Mouse (Mus musculus) liver, embryonic 16.5 days (tissue): Measurements from ENCODE around the gene Lactbl1. TPM values are rescaled to one million over a fixed set of nuclear protein-coding genes. Genes with fewer than 3 reads are reported as not detected.

Experiments used
- ATAC-seq: fragments of 200-750 bp; cut with Nextera tagmentation; 2 replicates; pipeline ENCODE4 v1.8.0; 2017; ENCODE audit warnings: low read depth, mild to moderate bottlenecking, moderate number of reproducible peaks, moderate library complexity
- H3K27ac ChIP-seq: fragments of 300-500 bp; sonication (generic); 2 replicates; pipeline ENCODE4 v1.5.1; 2014; ENCODE audit warnings: mild to moderate bottlenecking, low read length
- H3K27me3 ChIP-seq: fragments of 300-500 bp; sonication (generic); 2 replicates; pipeline ENCODE4 v1.6.1; 2014; ENCODE audit warnings: low read depth, low read length, mixed read lengths; ENCODE audit not compliant: control insufficient read depth, insufficient read depth
- H3K36me3 ChIP-seq: fragments of 300-500 bp; sonication (generic); 2 replicates; pipeline ENCODE4 v1.6.1; 2014; ENCODE audit warnings: mild to moderate bottlenecking; ENCODE audit not compliant: control insufficient read depth, insufficient read depth
- H3K4me1 ChIP-seq: fragments of 300-500 bp; sonication (generic); 2 replicates; pipeline ENCODE4 v1.6.1; 2014; ENCODE audit warnings: low read depth, low read length, mixed read lengths; ENCODE audit not compliant: control insufficient read depth
- H3K4me2 ChIP-seq: fragments of 300-500 bp; sonication (generic); 2 replicates; pipeline ENCODE4 v1.6.1; 2014; ENCODE audit warnings: low read depth, low read length, mixed read lengths
- H3K4me3 ChIP-seq: fragments of 300-500 bp; sonication (generic); 2 replicates; pipeline ENCODE4 v1.5.1; 2014; ENCODE audit warnings: low read depth, mild to moderate bottlenecking, low read length
- H3K9ac ChIP-seq: fragments of 300-500 bp; sonication (generic); 2 replicates; pipeline ENCODE4 v1.6.1; 2014; ENCODE audit warnings: low read depth, low read length
- H3K9me3 ChIP-seq: fragments of 300-500 bp; sonication (generic); replicated peaks from 2 replicates; pipeline ENCODE4 v1.6.1; 2016; ENCODE audit warnings: low read length; ENCODE audit not compliant: control insufficient read depth
- WGBS: fragments of 180-500 bp; shearing (Covaris S2); extraction: QIAGEN DNeasy Blood & Tissue Kit; methylation state at CpG from one replicate; pipeline ENCODE4 v1.1.7; 2014; ENCODE audit not compliant: insufficient replicate concordance; 5-methylcytosine and 5-hydroxymethylcytosine counted together
- polyA plus RNA-seq: library from polyadenylated mRNA; unstranded; fragments of >200 nt; fragmentation: Nextera tagmentation; extraction: Ambion mirVana; gene quantifications from 2 replicates; pipeline ENCODE4 v1.2.1, GENCODE M21; 2015

Gene Lactbl1
- polyA plus RNA-seq, 1 experiment from 2014 or later = not detected

DNA sequence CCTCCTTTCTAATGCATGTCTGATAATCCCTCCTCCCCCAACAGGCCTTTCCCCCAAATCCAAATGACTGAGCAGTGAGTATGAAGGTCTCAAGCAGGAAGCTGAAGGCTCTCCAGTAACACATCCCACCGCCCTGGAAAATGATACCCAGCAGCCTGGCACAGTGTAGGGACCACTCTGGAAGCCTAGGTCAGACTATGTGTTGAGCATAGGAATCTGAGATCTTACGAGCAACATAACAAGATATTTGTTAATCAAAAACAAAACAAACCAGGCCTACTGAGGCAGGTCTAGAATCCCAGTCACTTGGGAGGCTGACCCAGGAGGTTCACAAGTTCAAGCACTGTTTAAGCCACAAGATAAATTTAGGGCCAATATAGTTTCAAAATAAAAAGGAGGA, 21.9 kb upstream of the Lactbl1 start:
- Histone ChIP-seq H3K4me2 (peak overlapping the region; percentile 79; the same call in 1 of the 2 replicates), H3K9ac (no peak overlapping the region), H3K4me3 (no peak overlapping the region; the same call in 1 of the 2 replicates), H3K27me3 (no peaks in the 10 kb centered on the region), H3K9me3 (no peaks in the 10 kb centered on the region), H3K36me3 (no peaks in the 10 kb centered on the region), H3K27ac (no peak overlapping the region), H3K4me1 (peaks cover 14% of the 10 kb centered on the region)
- WGBS = 82% methylated on average over 2 of the region's 2 CpGs
- no peak for ATAC-seq

DNA sequence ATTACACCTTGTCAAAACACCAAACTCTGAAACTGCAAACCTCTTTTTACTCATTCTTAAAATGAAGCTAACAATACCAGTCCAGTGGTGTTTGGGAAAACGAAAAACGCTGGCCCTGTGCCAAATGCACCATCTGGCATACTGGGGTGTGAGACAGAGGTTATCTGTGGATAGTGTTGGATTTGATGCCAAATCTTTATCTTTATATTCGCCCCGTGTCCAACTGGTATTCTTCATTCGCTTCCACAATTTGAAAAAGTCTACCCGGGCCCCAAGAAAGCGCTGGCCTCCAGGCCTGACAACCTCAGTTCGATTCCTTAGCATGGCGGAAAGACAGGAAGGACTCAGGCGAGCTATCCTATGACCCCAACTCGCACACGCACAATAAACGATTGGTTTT, 20.9 kb upstream of the Lactbl1 start:
- Histone ChIP-seq H3K4me2 (peak overlapping the region; percentile 79), H3K9me3 (no peaks in the 10 kb centered on the region), H3K27ac (peak overlapping the region; percentile 75), H3K4me1 (peaks cover 14% of the 10 kb centered on the region), H3K36me3 (no peaks in the 10 kb centered on the region), H3K9ac (peak overlapping the region; percentile 97), H3K27me3 (no peaks in the 10 kb centered on the region), H3K4me3 (peak overlapping the region; percentile 95)
- 1% methylated on average over 13 of the region's 13 CpGs for WGBS
- no peak for ATAC-seq

DNA sequence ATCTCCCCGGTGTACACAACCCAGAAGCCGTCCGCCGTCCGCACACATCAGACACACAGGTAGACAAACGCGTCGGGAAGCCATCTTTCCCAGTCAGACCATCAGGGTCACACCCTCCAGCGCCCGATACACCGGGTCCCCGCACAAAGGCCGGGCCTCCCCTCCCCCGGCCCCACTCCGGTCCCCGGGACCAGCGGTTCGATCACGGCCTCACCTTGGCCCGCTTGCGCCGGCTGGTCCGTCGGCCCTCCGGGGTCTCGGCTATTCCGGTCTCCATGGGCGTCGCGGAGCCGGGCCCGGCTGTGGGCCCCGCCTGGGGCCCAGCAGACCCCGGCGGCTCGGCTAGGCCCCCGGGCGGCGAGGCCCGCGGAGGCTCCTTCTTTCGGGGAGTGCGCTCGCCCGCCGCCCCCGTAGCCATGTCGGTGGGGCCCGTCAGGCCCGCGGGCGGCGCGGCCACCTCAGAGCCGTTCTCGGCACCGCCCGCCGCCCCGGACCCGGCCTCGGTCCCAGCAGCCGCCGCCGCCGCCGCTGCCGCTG, 20.3 kb upstream of the Lactbl1 start:
- H3K4me3 ChIP-seq = peak overlapping the region; percentile 95
- H3K36me3 ChIP-seq = no peaks in the 10 kb centered on the region
- H3K4me2 ChIP-seq = peak overlapping the region; percentile 79
- ATAC-seq = peak; percentile 60
- peak overlapping the region; percentile 75 for H3K27ac ChIP-seq
- no peaks in the 10 kb centered on the region for H3K9me3 ChIP-seq
- no peaks in the 10 kb centered on the region for H3K27me3 ChIP-seq
- under 1% methylated on average over 54 of the region's 68 CpGs for WGBS
- H3K4me1 ChIP-seq = peaks cover 14% of the 10 kb centered on the region
- peak overlapping the region; percentile 97 for H3K9ac ChIP-seq

DNA sequence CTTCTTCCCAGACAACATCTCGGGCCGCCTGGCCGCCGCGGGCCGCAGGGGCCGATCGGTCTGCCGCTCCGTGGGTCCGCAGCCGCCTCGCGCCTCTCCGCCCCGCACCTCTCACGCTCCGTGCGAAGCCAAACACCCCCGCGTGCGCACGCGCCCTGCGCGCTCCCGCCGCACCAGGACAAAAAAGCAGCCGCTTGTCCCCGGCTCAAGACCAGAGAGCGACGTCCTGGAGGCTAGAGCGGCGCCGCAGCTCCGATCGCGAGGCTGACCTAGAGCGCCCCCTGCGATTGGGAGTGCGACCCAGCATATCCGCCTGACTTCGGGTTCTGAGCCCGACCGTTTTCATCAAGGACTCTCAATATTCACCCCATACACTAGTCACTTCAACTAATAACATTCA, 19.9 kb upstream of the Lactbl1 start, which contains the start of gene Kdm1a:
Kdm1a (minus strand) TSS at position 156 of the 400 bp plus-strand sequence.
- H3K9ac ChIP-seq = peak within 1 kb of the TSS; percentile 97
- peaks cover 14% of the 10 kb centered on the region for H3K4me1 ChIP-seq
- under 1% methylated on average over 34 of the region's 45 CpGs for WGBS
- H3K27me3 ChIP-seq = no peaks in the 10 kb centered on the region
- ATAC-seq = peak; percentile 88
- H3K27ac ChIP-seq = peak within 1 kb of the TSS; percentile 75
- no peaks in the 10 kb centered on the region for H3K36me3 ChIP-seq
- peak within 1 kb of the TSS; percentile 79 for H3K4me2 ChIP-seq
- H3K4me3 ChIP-seq = peak within 1 kb of the TSS; percentile 95
- H3K9me3 ChIP-seq = no peaks in the 10 kb centered on the region

DNA sequence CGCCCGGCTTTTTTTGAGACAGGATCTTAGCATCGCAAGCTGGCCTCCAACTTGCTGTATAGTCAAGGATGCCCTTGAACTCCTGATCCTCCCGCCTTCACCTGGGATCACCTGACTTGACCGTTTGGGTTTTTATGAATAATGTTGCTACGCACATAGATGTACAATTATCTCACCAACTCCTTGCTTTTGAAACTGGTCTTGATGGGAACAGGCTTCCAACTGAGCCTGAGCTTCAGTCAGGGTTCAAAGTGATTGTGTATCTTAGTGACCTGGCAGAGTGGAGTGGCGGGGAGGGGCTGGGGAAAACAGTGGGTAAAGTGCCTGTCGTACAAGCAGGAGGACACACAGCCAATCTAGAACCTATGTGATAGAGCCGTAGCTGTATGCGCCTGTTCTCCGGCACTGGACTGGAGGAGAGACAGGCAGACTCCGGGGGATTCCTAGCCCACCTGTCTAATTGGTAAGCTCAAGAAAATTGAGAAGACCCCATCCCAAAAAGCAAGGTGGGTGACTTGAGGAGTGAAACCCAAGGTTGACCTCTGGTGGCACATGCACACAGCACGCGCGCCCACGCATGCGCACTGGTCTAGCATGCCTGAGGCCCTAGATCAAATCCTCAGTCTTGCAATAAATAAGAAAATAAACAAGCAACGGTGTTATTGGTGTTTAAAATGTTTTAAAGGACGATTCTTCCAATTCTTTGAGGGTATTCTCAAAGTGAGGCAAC, 16.5 kb upstream of the Lactbl1 start:
- H3K27ac ChIP-seq = no peak overlapping the region
- peaks cover 9% of the 10 kb centered on the region for H3K4me1 ChIP-seq
- WGBS = 79% methylated on average over 19 of the region's 19 CpGs
- H3K4me2 ChIP-seq = no peak overlapping the region
- H3K27me3 ChIP-seq = no peaks in the 10 kb centered on the region
- H3K36me3 ChIP-seq = no peaks in the 10 kb centered on the region
- H3K9ac ChIP-seq = no peak overlapping the region
- H3K4me3 ChIP-seq = no peak overlapping the region
- ATAC-seq = no peak
- no peaks in the 10 kb centered on the region for H3K9me3 ChIP-seq

DNA sequence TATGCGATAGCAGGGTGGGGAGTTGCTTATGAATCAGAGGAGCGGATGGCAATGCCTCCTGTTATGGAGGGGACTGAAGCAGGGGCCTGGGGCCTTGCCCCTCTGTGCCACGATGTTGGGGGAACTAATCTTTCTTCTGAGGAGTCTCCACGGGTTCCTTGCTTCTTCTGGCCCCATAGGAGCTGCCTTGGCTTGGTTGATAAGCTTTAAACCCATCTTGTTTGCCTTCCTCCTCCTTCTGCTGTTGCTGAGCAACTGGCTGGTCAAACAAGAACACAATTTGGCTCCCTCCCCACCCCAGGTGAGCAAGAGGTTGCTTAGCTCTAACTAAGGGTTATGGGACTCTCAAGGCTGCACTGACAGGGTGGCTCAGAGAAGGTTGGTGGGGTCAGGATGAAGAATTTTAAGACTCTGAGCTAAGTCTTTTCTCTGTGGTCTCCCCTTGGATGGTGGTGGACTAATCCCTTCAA, 12.0 kb upstream of the Lactbl1 start, which contains the start of gene Tex46:
Tex46 (plus strand) TSS at position 51 of the 470 bp plus-strand sequence.
- Histone ChIP-seq H3K4me1 (no peaks in the 10 kb centered on the region), H3K4me3 (no peak within 1 kb of the TSS), H3K9me3 (no peaks in the 10 kb centered on the region), H3K27me3 (no peaks in the 10 kb centered on the region), H3K4me2 (no peak within 1 kb of the TSS), H3K27ac (no peak within 1 kb of the TSS), H3K36me3 (no peaks in the 10 kb centered on the region), H3K9ac (no peak within 1 kb of the TSS)
- ATAC-seq = no peak
- WGBS = 51% methylated on average over 4 of the region's 4 CpGs

DNA sequence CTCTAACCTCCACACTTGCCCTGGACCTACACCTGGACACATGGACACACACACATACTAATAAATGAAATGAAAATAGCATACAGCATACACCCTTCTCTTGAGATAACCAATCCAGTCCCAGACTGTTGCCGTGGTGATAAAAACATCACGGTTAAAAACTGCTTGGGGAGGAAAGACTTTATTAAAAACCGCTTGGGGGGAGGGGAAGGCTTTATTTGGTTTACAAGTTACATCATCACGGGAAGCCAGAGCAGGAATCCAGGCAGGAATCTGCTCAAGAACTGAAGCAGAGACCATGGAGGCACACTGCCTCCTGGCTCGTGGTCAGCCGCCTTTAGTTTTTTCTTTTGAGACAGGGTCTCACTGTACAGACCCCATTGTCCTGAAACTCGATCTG, 8.8 kb upstream of the Lactbl1 start:
- H3K27me3 ChIP-seq = no peaks in the 10 kb centered on the region
- no peaks in the 10 kb centered on the region for H3K4me1 ChIP-seq
- no peak overlapping the region for H3K4me2 ChIP-seq
- H3K27ac ChIP-seq = no peak overlapping the region
- ATAC-seq = no peak
- H3K9ac ChIP-seq = no peak overlapping the region
- 47% methylated on average over 7 of the region's 7 CpGs for WGBS
- H3K9me3 ChIP-seq = no peaks in the 10 kb centered on the region
- no peak overlapping the region for H3K4me3 ChIP-seq
- no peaks in the 10 kb centered on the region for H3K36me3 ChIP-seq

DNA sequence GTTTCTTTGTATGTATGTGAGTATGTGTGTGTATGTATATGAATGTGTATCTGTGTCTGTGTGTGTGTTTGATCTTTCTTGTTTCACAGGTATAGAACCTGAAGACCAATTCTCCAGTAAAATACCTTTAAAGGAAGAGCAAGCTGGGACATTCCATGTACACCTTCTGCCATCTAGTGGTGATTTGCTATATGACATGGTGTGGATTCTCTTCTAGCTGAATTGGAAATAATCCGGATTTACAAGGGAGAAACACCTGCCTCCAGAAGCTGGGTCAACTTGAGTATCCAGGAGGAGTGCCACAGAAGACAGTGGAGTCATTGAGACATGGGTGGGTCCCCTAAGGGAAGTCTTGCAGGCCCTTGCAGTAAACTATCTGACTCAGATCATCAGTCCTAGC, 1.1 kb upstream of the Lactbl1 start:
- WGBS = 0% methylated on average over 1 of the region's 1 CpGs
- no peak overlapping the region for H3K27ac ChIP-seq
- no peak overlapping the region for H3K9ac ChIP-seq
- no peaks in the 10 kb centered on the region for H3K27me3 ChIP-seq
- H3K4me3 ChIP-seq = no peak overlapping the region
- H3K36me3 ChIP-seq = no peaks in the 10 kb centered on the region
- ATAC-seq = no peak
- no peaks in the 10 kb centered on the region for H3K9me3 ChIP-seq
- H3K4me1 ChIP-seq = no peaks in the 10 kb centered on the region
- H3K4me2 ChIP-seq = no peak overlapping the region

DNA sequence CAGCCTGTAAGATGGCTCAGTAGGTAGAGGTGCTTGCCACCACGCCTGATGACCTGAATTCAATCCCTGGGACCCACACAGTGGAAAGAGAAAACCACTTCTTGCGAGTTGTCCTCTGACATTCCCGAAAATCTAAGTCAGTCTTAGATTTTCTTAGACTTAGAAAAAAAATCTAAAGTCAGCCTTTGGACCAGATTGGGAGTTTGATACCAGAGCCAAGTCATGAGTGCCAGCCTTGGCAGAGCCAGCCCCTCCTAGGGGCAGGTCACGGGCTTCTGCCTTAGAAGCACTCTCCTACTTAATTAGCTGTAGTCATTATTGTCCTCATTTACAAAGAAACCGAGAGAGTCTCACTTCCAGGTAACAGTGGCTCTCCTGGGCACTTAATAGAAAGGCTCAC, 465 bp upstream of the Lactbl1 start:
- no peaks in the 10 kb centered on the region for H3K9me3 ChIP-seq
- no peaks in the 10 kb centered on the region for H3K36me3 ChIP-seq
- WGBS = 45% methylated on average over 5 of the region's 5 CpGs
- H3K27ac ChIP-seq = no peak overlapping the region
- H3K4me1 ChIP-seq = no peaks in the 10 kb centered on the region
- H3K27me3 ChIP-seq = no peaks in the 10 kb centered on the region
- H3K4me2 ChIP-seq = no peak overlapping the region
- H3K9ac ChIP-seq = no peak overlapping the region
- no peak for ATAC-seq
- H3K4me3 ChIP-seq = no peak overlapping the region
